Mouse (Mus musculus) bone marrow macrophage, adult 2 months (primary cell): ENCODE results near the gene Actl10. TPM values are rescaled to one million over a fixed set of nuclear protein-coding genes. Genes with fewer than 3 reads are reported as not detected.

ENCODE experiments used
- H3K27ac ChIP-seq: 2 replicates; pipeline ENCODE4 v1.5.1; 2012; ENCODE audit warnings: low read depth, low read length; ENCODE audit not compliant: insufficient read depth
- H3K4me1 ChIP-seq: 2 replicates; pipeline ENCODE4 v1.6.1; 2012; ENCODE audit warnings: low read length; ENCODE audit not compliant: control insufficient read depth, insufficient read depth
- H3K4me3 ChIP-seq: 2 replicates; pipeline ENCODE4 v1.5.1; 2012; ENCODE audit warnings: mild to moderate bottlenecking, low read length, moderate library complexity; ENCODE audit not compliant: insufficient read depth
- CTCF ChIP-seq: IDR thresholded peaks from 2 replicates; pipeline ENCODE4 v1.5.1; 2012; ENCODE audit warnings: low read depth, mild to moderate bottlenecking, low read length, moderate library complexity
- POLR2A ChIP-seq: IDR thresholded peaks from 2 replicates; pipeline ENCODE4 v1.6.1; 2012; ENCODE audit warnings: mild to moderate bottlenecking, low read depth, low read length, borderline replicate concordance
- polyA plus RNA-seq: library from polyadenylated mRNA; stranded (reverse); fragments of >200 nt; gene quantifications from 2 replicates; pipeline ENCODE4 v1.2.4, GENCODE M21; 2012; ENCODE audit not compliant: missing spikeins, insufficient read depth, insufficient read length

Actl10 gene
- polyA plus RNA-seq = not detected in 2 replicates

GRCm38 (mm10) chr2:154551476-154551875, at the start of gene Actl10:
Actl10 (plus strand) TSS chr2:154551776.
- no peak for TF ChIP-seq POLR2A
- no peak for TF ChIP-seq CTCF
- H3K27ac ChIP-seq = no peak within 1 kb of the TSS
- no peak within 1 kb of the TSS for H3K4me3 ChIP-seq
- peaks cover 10% of the 10 kb centered on the region for H3K4me1 ChIP-seq

DNA sequence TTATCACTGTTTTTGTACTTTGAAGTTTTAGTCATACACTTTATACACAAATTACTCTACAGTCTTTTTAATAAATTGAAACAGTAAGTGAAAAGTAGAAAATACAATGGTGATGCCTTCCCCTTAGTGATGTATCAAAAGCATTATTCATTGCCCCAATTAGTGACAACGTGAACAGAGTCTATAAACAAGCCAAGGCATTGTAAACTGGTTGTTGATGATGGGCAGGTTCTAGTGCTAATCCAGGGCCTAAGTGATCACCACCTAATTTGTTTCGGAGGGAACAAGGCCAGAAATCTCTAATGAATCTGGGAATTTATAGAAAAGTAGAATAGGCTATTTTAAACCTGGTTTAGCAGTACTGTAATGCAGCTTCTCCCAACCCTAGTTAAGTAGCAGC, 44.5 kb upstream of the Actl10 start:
- TF ChIP-seq POLR2A (no peak), CTCF (no peak)
- H3K4me3 ChIP-seq = no peak overlapping the region
- peaks cover 3% of the 10 kb centered on the region for H3K4me1 ChIP-seq
- no peak overlapping the region for H3K27ac ChIP-seq

GRCm38 (mm10) chr2:154507566-154508283, 43.9 kb upstream of the Actl10 start:
- TF ChIP-seq CTCF (no peak), POLR2A (no peak)
- no peak overlapping the region for H3K27ac ChIP-seq
- H3K4me3 ChIP-seq = no peak overlapping the region
- no peaks in the 10 kb centered on the region for H3K4me1 ChIP-seq

- H3K27ac ChIP-seq = no peak overlapping the region
- no peaks in the 10 kb centered on the region for H3K4me1 ChIP-seq
- H3K4me3 ChIP-seq = no peak overlapping the region
- TF ChIP-seq CTCF = no peak
- no peak for TF ChIP-seq POLR2A
These were observed 43.1 kb upstream of the Actl10 start for GRCm38 (mm10) chr2:154508450-154508849.

GRCm38 (mm10) chr2:154510141-154510540, 41.4 kb upstream of the Actl10 start:
- TF ChIP-seq CTCF (no peak), POLR2A (no peak)
- no peak overlapping the region for H3K27ac ChIP-seq
- no peak overlapping the region for H3K4me3 ChIP-seq
- no peaks in the 10 kb centered on the region for H3K4me1 ChIP-seq

GRCm38 (mm10) chr2:154516944-154517343, 34.6 kb upstream of the Actl10 start:
- H3K4me1 ChIP-seq = no peaks in the 10 kb centered on the region
- TF ChIP-seq POLR2A (no peak), CTCF (no peak)
- no peak overlapping the region for H3K27ac ChIP-seq
- H3K4me3 ChIP-seq = no peak overlapping the region

- Histone ChIP-seq H3K4me3 (no peak overlapping the region), H3K27ac (no peak overlapping the region), H3K4me1 (no peaks in the 10 kb centered on the region)
- no peak for TF ChIP-seq CTCF
- TF ChIP-seq POLR2A = no peak
These were observed 34.2 kb upstream of the Actl10 start for GRCm38 (mm10) chr2:154517424-154517823.

GRCm38 (mm10) chr2:154521449-154521848, 30.1 kb upstream of the Actl10 start:
- Histone ChIP-seq H3K27ac (no peak overlapping the region), H3K4me1 (no peaks in the 10 kb centered on the region)
- TF ChIP-seq CTCF (no peak), POLR2A (no peak)

DNA sequence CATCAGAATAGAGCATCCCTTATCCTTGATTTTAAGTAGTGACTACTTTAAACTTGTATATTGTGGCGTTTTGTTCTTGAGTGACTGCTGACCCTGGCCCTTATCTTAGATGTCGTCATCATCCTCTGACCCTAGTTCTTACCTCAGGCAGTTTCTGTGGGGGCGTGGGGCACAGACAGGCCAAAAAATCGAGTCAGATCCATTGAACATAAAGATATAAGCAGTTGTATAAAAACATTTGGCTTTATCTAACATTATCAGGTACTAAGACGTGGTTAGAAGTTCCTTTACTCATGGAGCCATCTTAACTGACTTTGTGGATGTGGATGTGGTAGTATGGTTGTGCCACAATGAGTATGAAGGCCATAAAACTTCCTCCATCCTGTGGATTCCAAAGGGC, 29.2 kb upstream of the Actl10 start:
- Histone ChIP-seq H3K4me1 (no peaks in the 10 kb centered on the region), H3K4me3 (no peak overlapping the region), H3K27ac (no peak overlapping the region)
- no peak for TF ChIP-seq POLR2A
- TF ChIP-seq CTCF = no peak

More at GRCm38 (mm10) chr2:154521449-154521848, 30.1 kb upstream of the Actl10 start:
- no peak overlapping the region for H3K4me3 ChIP-seq

DNA sequence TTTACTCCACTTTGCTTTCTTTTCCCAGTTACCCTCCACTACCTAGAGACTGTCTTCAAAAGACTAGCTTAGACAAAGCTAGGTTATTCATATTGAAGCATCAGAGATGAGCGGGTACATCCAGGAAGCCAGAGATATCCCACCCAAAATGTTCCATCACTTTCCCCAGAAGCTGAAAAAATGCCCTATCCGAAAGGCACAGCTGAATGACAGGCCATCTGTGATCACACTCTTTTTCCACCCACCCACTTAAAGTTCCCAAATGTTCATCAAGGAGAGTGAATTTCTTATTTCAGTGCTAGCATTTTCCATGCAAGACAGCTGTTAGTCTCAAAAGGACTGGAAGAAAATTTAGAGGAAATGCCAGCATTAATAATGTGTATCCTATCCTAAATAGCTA, 26.3 kb upstream of the Actl10 start:
- no peak overlapping the region for H3K27ac ChIP-seq
- no peaks in the 10 kb centered on the region for H3K4me1 ChIP-seq
- TF ChIP-seq CTCF (no peak), POLR2A (no peak)
- no peak overlapping the region for H3K4me3 ChIP-seq
